ENCODE assay signal across 10 mouse cellular contexts in genomic region chr4:150902062-150902461, GRCm38 (mm10). TPM values are rescaled to one million over a fixed set of nuclear protein-coding genes. Genes with fewer than 3 reads are reported as not detected.
DNase-seq lines count a peak whose midpoint lies in the region; ATAC-seq and TF ChIP-seq lines count a peak whose summit lies in the region.
"Had no signal": no experiment of that assay in that cellular context is flagged by ENCODE, and none has a peak within 500 bp of the region (broad histone marks: within the 10 kb centered on the region; RNA-seq: fewer than 3 reads in every experiment).

No protein-coding gene starts in this region.

- WGBS in heart, postnatal 0 days, result 61% methylated on average over 12 of the region's 12 CpGs
- 93% methylated on average over 12 of the region's 12 CpGs for WGBS in limb, embryonic 10.5 days
- WGBS in intestine, embryonic 16.5 days, result 89% methylated on average over 12 of the region's 12 CpGs

- H3K36me3 ChIP-seq in G1E (replicated peaks), result peaks cover 93% of the 10 kb centered on the region
- H3K36me3 ChIP-seq in heart, postnatal 0 days (replicated peaks; ENCODE audit: control insufficient read depth, insufficient read depth, low read length), result peaks cover 76% of the 10 kb centered on the region
- peaks cover 95% of the 10 kb centered on the region for H3K36me3 ChIP-seq in limb, embryonic 10.5 days
- peaks cover 21% of the 10 kb centered on the region for H3K36me3 ChIP-seq in intestine, embryonic 16.5 days (ENCODE audit: control insufficient read depth, insufficient read depth, low read length)

- H3K27me3 ChIP-seq in G1E (ENCODE audit: insufficient read depth, low read length), result no peaks in the 10 kb centered on the region
- no peaks in the 10 kb centered on the region for H3K27me3 ChIP-seq in heart, postnatal 0 days (ENCODE audit: control insufficient read depth, insufficient read depth, low read length)
- H3K27me3 ChIP-seq in limb, embryonic 10.5 days (ENCODE audit: low read depth, poor library complexity, severe bottlenecking), result no peaks in the 10 kb centered on the region
- no peaks in the 10 kb centered on the region for H3K27me3 ChIP-seq in intestine, embryonic 16.5 days (replicated peaks; ENCODE audit: control insufficient read depth, insufficient read depth, low read length)
- H3K27me3 ChIP-seq: hindbrain, embryonic 15.5 days; liver, embryonic 13.5 days had no signal

- peak; percentile 38; the same call in 1 of the 2 replicates for ATAC-seq in G1E (ENCODE audit: extremely low read depth, insufficient number of reproducible peaks, low FRiP score, poor library complexity, severe bottlenecking)
- peak; percentile 78 for ATAC-seq in heart, postnatal 0 days (ENCODE audit: insufficient read depth, low read depth)
- ATAC-seq in intestine, embryonic 16.5 days, result no peak

- H3K4me3 ChIP-seq in G1E (ENCODE audit: low read depth, low read length), result peak overlapping the region; percentile 44; the same call in 1 of the 2 replicates
- H3K4me3 ChIP-seq in gastrocnemius, adult 2 months, result peak overlapping the region; percentile 66
- H3K4me3 ChIP-seq in heart, postnatal 0 days (ENCODE audit: low read depth, low read length), result no peak overlapping the region
- no peak overlapping the region for H3K4me3 ChIP-seq in limb, embryonic 10.5 days
- H3K4me3 ChIP-seq in intestine, embryonic 16.5 days (ENCODE audit: low read length), result no peak overlapping the region
- H3K4me3 ChIP-seq: hindbrain, embryonic 15.5 days; liver, embryonic 13.5 days had no signal

- intact Hi-C loops in gastrocnemius, adult 2 months (cut with DNase I), result loop anchor here (10.0 kb wide), 1 partner anchor 417 kb away; no protein-coding TSS in a partner anchor

- H3K9me3 ChIP-seq in G1E (replicated peaks), result no peaks in the 10 kb centered on the region
- H3K9me3 ChIP-seq in heart, postnatal 0 days (replicated peaks; ENCODE audit: control insufficient read depth, low read length), result no peaks in the 10 kb centered on the region
- H3K9me3 ChIP-seq in limb, embryonic 10.5 days (replicated peaks), result no peaks in the 10 kb centered on the region
- no peaks in the 10 kb centered on the region for H3K9me3 ChIP-seq in intestine, embryonic 16.5 days (ENCODE audit: control insufficient read depth, low read length)
- H3K9me3 ChIP-seq: hindbrain, embryonic 15.5 days; liver, embryonic 13.5 days had no signal

- H3K4me1 ChIP-seq in G1E (ENCODE audit: insufficient read depth, low read depth, low read length), result peaks cover 67% of the 10 kb centered on the region
- H3K4me1 ChIP-seq in heart, postnatal 0 days (ENCODE audit: control insufficient read depth, insufficient read depth), result no peaks in the 10 kb centered on the region
- H3K4me1 ChIP-seq in limb, embryonic 10.5 days, result 0 out of 2 replicates have a peak, but pooled peaks cover 6% of the 10 kb centered on the region
- no peaks in the 10 kb centered on the region for H3K4me1 ChIP-seq in intestine, embryonic 16.5 days (ENCODE audit: control insufficient read depth, insufficient read depth, low read length)
- H3K4me1 ChIP-seq: hindbrain, embryonic 15.5 days had no signal

- no peak overlapping the region for H3K4me2 ChIP-seq in heart, postnatal 0 days (ENCODE audit: low read depth, low read length)
- H3K4me2 ChIP-seq in intestine, embryonic 16.5 days (ENCODE audit: low read depth, low read length), result no peak overlapping the region
- H3K4me2 ChIP-seq: hindbrain, embryonic 15.5 days; liver, embryonic 13.5 days had no signal

- peak overlapping the region; percentile 96 for H3K27ac ChIP-seq in gastrocnemius, adult 2 months
- H3K27ac ChIP-seq in heart, postnatal 0 days (ENCODE audit: low read depth), result peak overlapping the region; percentile 43; the same call in 1 of the 2 replicates
- H3K27ac ChIP-seq in limb, embryonic 10.5 days, result no peak overlapping the region
- no peak overlapping the region for H3K27ac ChIP-seq in intestine, embryonic 16.5 days (ENCODE audit: low read length)
- H3K27ac ChIP-seq: hindbrain, embryonic 15.5 days; liver, embryonic 13.5 days had no signal

- no peak overlapping the region for H3K9ac ChIP-seq in heart, postnatal 0 days (replicated peaks; ENCODE audit: low read depth, low read length)
- no peak overlapping the region for H3K9ac ChIP-seq in intestine, embryonic 16.5 days (ENCODE audit: low read depth, low read length)
- H3K9ac ChIP-seq: hindbrain, embryonic 15.5 days; liver, embryonic 13.5 days had no signal

- no peak for TF ChIP-seq EP300 in heart, postnatal 0 days (IDR thresholded peaks at IDR 0.05; ENCODE audit: low read depth)

- no peak for TF ChIP-seq CTCF in G1E (IDR thresholded peaks at IDR 0.05; ENCODE audit: low read depth, low read length)
- no peak for TF ChIP-seq CTCF in gastrocnemius, adult 2 months (IDR thresholded peaks at IDR 0.05)
- no peak for TF ChIP-seq CTCF in heart, postnatal 0 days (IDR thresholded peaks at IDR 0.05; ENCODE audit: low read depth)

- no peak for DNase-seq in G1E (ENCODE audit: low spot score)
- peak; percentile 89 for DNase-seq in gastrocnemius, adult 2 months
- DNase-seq in heart, postnatal 0 days (ENCODE audit: low spot score), result no peak
- peak; percentile 67 for DNase-seq in kidney, postnatal 10 days
- DNase-seq in urinary bladder, postnatal 25 days (ENCODE audit: low spot score), result no peak
- no peak for DNase-seq in limb, embryonic 10.5 days (ENCODE audit: low spot score)

RNA-seq across cellular contexts. Expression of gene Park7, which starts 12.2 kb away (rescaled TPM):
- total RNA-seq in G1E (2014; fragmentation: Nextera tagmentation), result 187 and 204 TPM in 2 replicates
- 398 and 402 TPM in 2 replicates for total RNA-seq in G1E (2017)
- polyA plus RNA-seq in G1E (2012), result 276 and 342 TPM in 2 replicates
- 100 to 1,000 TPM; 579 to 815 TPM for total RNA-seq in gastrocnemius, adult 2 months (2021)
- 120 and 152 TPM in 2 replicates for total RNA-seq in heart, postnatal 0 days (2014; rRNA removed; ENCODE audit: low replicate concordance)
- polyA plus RNA-seq in heart, postnatal 0 days (2015; fragmentation: Nextera tagmentation; extraction: Ambion mirVana), result 322 and 333 TPM in 2 replicates
- 526 and 559 TPM in 2 replicates for polyA plus RNA-seq in limb, embryonic 10.5 days (2016; fragmentation: Nextera tagmentation; extraction: Ambion mirVana)
- polyA plus RNA-seq in intestine, embryonic 16.5 days (2015; fragmentation: Nextera tagmentation; extraction: Ambion mirVana), result 390 and 416 TPM in 2 replicates

RNA-seq across cellular contexts. Expression of gene Tnfrsf9, which starts 12.3 kb away (rescaled TPM):
- total RNA-seq in G1E (2014; fragmentation: Nextera tagmentation), result 13.1 and 20.2 TPM in 2 replicates
- 1.1 and 1.7 TPM in 2 replicates for total RNA-seq in G1E (2017)
- 0.25 and 0.47 TPM in 2 replicates for polyA plus RNA-seq in G1E (2012)
- total RNA-seq in gastrocnemius, adult 2 months (2021), result under 1 TPM in 1 of 2 experiments, not detected in 1; 0.20 TPM
- 2.0 and 3.5 TPM in 2 replicates for total RNA-seq in heart, postnatal 0 days (2014; rRNA removed; ENCODE audit: low replicate concordance)
- 0.36 and 0.53 TPM in 2 replicates for polyA plus RNA-seq in heart, postnatal 0 days (2015; fragmentation: Nextera tagmentation; extraction: Ambion mirVana)
- 0.59 and 1.1 TPM in 2 replicates for polyA plus RNA-seq in limb, embryonic 10.5 days (2016; fragmentation: Nextera tagmentation; extraction: Ambion mirVana)
- 2.4 and 2.5 TPM in 2 replicates for polyA plus RNA-seq in intestine, embryonic 16.5 days (2015; fragmentation: Nextera tagmentation; extraction: Ambion mirVana)
- total RNA-seq: megakaryocyte progenitor cell, adult 5-6 weeks had no signal

RNA-seq across cellular contexts. Expression of gene Errfi1, which starts 48.3 kb away (rescaled TPM):
- total RNA-seq in G1E (2014; fragmentation: Nextera tagmentation) (not detected in 2 replicates), G1E (2017) (0.05 TPM in 1 of 2 replicates, not detected in the other)
- not detected in 2 replicates for polyA plus RNA-seq in G1E (2012)
- total RNA-seq in gastrocnemius, adult 2 months (2021), result 10 to 100 TPM; 20.7 to 50.5 TPM
- 16.0 and 33.7 TPM in 2 replicates for total RNA-seq in heart, postnatal 0 days (2014; rRNA removed; ENCODE audit: low replicate concordance)
- polyA plus RNA-seq in heart, postnatal 0 days (2015; fragmentation: Nextera tagmentation; extraction: Ambion mirVana), result 7.4 and 7.9 TPM in 2 replicates
- 25.2 and 25.9 TPM in 2 replicates for polyA plus RNA-seq in limb, embryonic 10.5 days (2016; fragmentation: Nextera tagmentation; extraction: Ambion mirVana)
- polyA plus RNA-seq in intestine, embryonic 16.5 days (2015; fragmentation: Nextera tagmentation; extraction: Ambion mirVana), result 28.0 and 28.2 TPM in 2 replicates

Comparison
In these comparisons a context has a peak if more than half of its experiments do, and no peak if none do; other contexts are left out.
1. DNase-seq: peak in gastrocnemius, adult 2 months (single experiment) and kidney, postnatal 10 days (single experiment); none in G1E (single experiment), heart, postnatal 0 days (single experiment), urinary bladder, postnatal 25 days (single experiment) and limb, embryonic 10.5 days (single experiment).
2. H3K4me3 ChIP-seq: peak in G1E (single experiment) and gastrocnemius, adult 2 months (single experiment); none in heart, postnatal 0 days (single experiment), limb, embryonic 10.5 days (single experiment) and intestine, embryonic 16.5 days (single experiment).
3. H3K27ac ChIP-seq: peak in gastrocnemius, adult 2 months (single experiment) and heart, postnatal 0 days (single experiment); none in limb, embryonic 10.5 days (single experiment) and intestine, embryonic 16.5 days (single experiment).